Mouse (Mus musculus): ENCODE results near the gene Lrit3. TPM values are rescaled to one million over a fixed set of nuclear protein-coding genes. Genes with fewer than 3 reads are reported as not detected.

The Lrit3 gene
- polyA plus RNA-seq (2011; ENCODE audit: insufficient read depth, insufficient read length, low read depth, missing spikeins) = not detected in 2 replicates

GRCm38 (mm10) chr3:129803765-129804164, at the start of gene Lrit3:
Gene Lrit3, minus strand, starts transcription at chr3:129804030.
- Histone ChIP-seq H3K36me3 (ENCODE audit: control insufficient read depth, insufficient read depth, low read length, poor library complexity, severe bottlenecking) (no peaks in the 10 kb centered on the region), H3K27me3 (ENCODE audit: control insufficient read depth, insufficient read depth, low read length, poor library complexity, severe bottlenecking) (no peaks in the 10 kb centered on the region), H3K9ac (ENCODE audit: low read depth, poor library complexity, severe bottlenecking) (no peak within 1 kb of the TSS), H3K9me3 (replicated peaks; ENCODE audit: control insufficient read depth, insufficient read depth, low read length, poor library complexity, severe bottlenecking) (no peaks in the 10 kb centered on the region), H3K27ac (ENCODE audit: insufficient read depth, low read length) (no peak within 1 kb of the TSS), H3K4me1 (ENCODE audit: control insufficient read depth, insufficient read depth, low read length) (no peaks in the 10 kb centered on the region), H3K4me3 (ENCODE audit: low read depth, low read length) (no peak within 1 kb of the TSS)
- no peak for TF ChIP-seq EP300 (IDR thresholded peaks at IDR 0.05; ENCODE audit: insufficient read depth, low read depth, low read length)

DNA sequence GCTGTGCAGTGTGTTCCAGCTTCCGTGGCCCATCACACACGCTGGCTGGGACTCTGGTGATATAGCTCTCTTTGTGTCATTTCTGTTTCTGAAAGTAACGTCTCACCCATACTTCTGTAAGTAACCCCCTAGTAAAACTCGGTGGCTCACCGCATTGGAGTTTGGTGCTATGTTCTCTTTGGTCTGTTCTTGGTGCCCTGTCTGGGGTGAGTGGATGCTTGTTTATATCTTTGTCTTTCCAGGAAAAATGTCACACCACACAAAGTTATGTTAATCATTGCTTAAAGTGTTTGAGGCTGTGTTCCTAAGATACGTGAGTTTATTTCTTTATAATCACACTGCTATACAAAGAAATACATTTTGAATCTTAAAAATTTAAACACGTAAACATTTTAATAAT, 43.0 kb upstream of the Lrit3 start:
- Histone ChIP-seq H3K4me1 (ENCODE audit: control insufficient read depth, insufficient read depth, low read length) (no peaks in the 10 kb centered on the region), H3K4me3 (ENCODE audit: low read depth, low read length) (no peak overlapping the region), H3K36me3 (ENCODE audit: control insufficient read depth, insufficient read depth, low read length, poor library complexity, severe bottlenecking) (no peaks in the 10 kb centered on the region), H3K9me3 (replicated peaks; ENCODE audit: control insufficient read depth, insufficient read depth, low read length, poor library complexity, severe bottlenecking) (no peaks in the 10 kb centered on the region), H3K27me3 (ENCODE audit: control insufficient read depth, insufficient read depth, low read length, poor library complexity, severe bottlenecking) (no peaks in the 10 kb centered on the region), H3K27ac (ENCODE audit: insufficient read depth, low read length) (no peak overlapping the region), H3K9ac (ENCODE audit: low read depth, poor library complexity, severe bottlenecking) (no peak overlapping the region)
- TF ChIP-seq EP300 (IDR thresholded peaks at IDR 0.05; ENCODE audit: insufficient read depth, low read depth, low read length) = no peak
- TF ChIP-seq POLR2A (IDR thresholded peaks at IDR 0.05; ENCODE audit: insufficient read depth, low read length) = no peak
- TF ChIP-seq CTCF (IDR thresholded peaks at IDR 0.05; ENCODE audit: low read depth, low read length) = no peak

DNA sequence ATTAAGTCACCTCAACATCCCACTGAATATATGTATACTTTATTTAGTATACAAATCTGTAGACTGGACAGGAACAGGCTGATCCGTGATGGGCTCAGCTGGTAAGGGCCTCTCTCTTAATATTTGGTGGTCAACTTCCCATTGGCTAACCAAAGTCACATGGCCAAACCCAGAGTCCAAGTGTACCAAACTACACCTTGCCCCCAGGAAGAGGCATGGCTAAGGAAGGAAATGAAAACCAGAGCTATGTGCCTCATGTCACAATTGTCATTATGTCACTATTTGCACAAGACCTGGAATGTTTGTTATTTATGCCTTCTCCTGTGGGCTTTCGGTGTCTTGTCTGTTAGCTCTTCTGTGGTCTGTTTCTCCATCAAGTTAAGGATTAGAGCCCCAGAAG, 42.0 kb upstream of the Lrit3 start:
- Histone ChIP-seq H3K9ac (ENCODE audit: low read depth, poor library complexity, severe bottlenecking) (no peak overlapping the region), H3K4me1 (ENCODE audit: control insufficient read depth, insufficient read depth, low read length) (no peaks in the 10 kb centered on the region), H3K27ac (ENCODE audit: insufficient read depth, low read length) (no peak overlapping the region), H3K27me3 (ENCODE audit: control insufficient read depth, insufficient read depth, low read length, poor library complexity, severe bottlenecking) (no peaks in the 10 kb centered on the region), H3K4me3 (ENCODE audit: low read depth, low read length) (no peak overlapping the region), H3K9me3 (replicated peaks; ENCODE audit: control insufficient read depth, insufficient read depth, low read length, poor library complexity, severe bottlenecking) (no peaks in the 10 kb centered on the region), H3K36me3 (ENCODE audit: control insufficient read depth, insufficient read depth, low read length, poor library complexity, severe bottlenecking) (no peaks in the 10 kb centered on the region)
- no peak for TF ChIP-seq POLR2A (IDR thresholded peaks at IDR 0.05; ENCODE audit: insufficient read depth, low read length)
- TF ChIP-seq CTCF (IDR thresholded peaks at IDR 0.05; ENCODE audit: low read depth, low read length) = no peak
- TF ChIP-seq EP300 (IDR thresholded peaks at IDR 0.05; ENCODE audit: insufficient read depth, low read depth, low read length) = no peak

DNA sequence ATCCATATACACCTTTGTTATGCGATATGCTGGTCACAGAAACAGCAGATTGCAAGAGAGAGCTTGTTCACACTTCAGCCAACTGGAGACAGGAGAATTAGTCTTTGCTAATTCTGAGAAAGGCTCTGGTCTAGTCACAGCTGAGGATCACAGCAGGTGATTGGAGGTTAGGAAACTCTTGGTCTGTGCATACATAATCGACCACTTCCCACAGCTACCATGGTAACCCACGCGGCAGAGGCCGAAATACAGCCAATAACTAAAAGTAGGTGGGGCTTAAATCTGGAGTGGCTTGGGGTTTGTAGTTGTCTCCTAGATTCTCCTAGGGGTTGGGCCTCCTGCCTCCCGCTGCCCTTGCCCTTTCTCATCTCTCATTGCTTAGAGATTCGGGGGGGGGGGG, 34.2 kb upstream of the Lrit3 start:
- Histone ChIP-seq H3K9me3 (replicated peaks; ENCODE audit: control insufficient read depth, insufficient read depth, low read length, poor library complexity, severe bottlenecking) (no peaks in the 10 kb centered on the region), H3K4me1 (ENCODE audit: control insufficient read depth, insufficient read depth, low read length) (no peaks in the 10 kb centered on the region), H3K9ac (ENCODE audit: low read depth, poor library complexity, severe bottlenecking) (no peak overlapping the region), H3K27me3 (ENCODE audit: control insufficient read depth, insufficient read depth, low read length, poor library complexity, severe bottlenecking) (no peaks in the 10 kb centered on the region), H3K4me3 (ENCODE audit: low read depth, low read length) (no peak overlapping the region), H3K27ac (ENCODE audit: insufficient read depth, low read length) (no peak overlapping the region), H3K36me3 (ENCODE audit: control insufficient read depth, insufficient read depth, low read length, poor library complexity, severe bottlenecking) (no peaks in the 10 kb centered on the region)
- TF ChIP-seq CTCF (IDR thresholded peaks at IDR 0.05; ENCODE audit: low read depth, low read length) (no peak), POLR2A (IDR thresholded peaks at IDR 0.05; ENCODE audit: insufficient read depth, low read length) (no peak), EP300 (IDR thresholded peaks at IDR 0.05; ENCODE audit: insufficient read depth, low read depth, low read length) (no peak)

GRCm38 (mm10) chr3:129836965-129837364, 33.1 kb upstream of the Lrit3 start:
- H3K9me3 ChIP-seq (replicated peaks; ENCODE audit: control insufficient read depth, insufficient read depth, low read length, poor library complexity, severe bottlenecking) = no peaks in the 10 kb centered on the region
- H3K4me1 ChIP-seq (ENCODE audit: control insufficient read depth, insufficient read depth, low read length) = no peaks in the 10 kb centered on the region
- no peak overlapping the region for H3K9ac ChIP-seq (ENCODE audit: low read depth, poor library complexity, severe bottlenecking)
- H3K4me3 ChIP-seq (ENCODE audit: low read depth, low read length) = no peak overlapping the region
- H3K27ac ChIP-seq (ENCODE audit: insufficient read depth, low read length) = no peak overlapping the region
- no peaks in the 10 kb centered on the region for H3K27me3 ChIP-seq (ENCODE audit: control insufficient read depth, insufficient read depth, low read length, poor library complexity, severe bottlenecking)
- H3K36me3 ChIP-seq (ENCODE audit: control insufficient read depth, insufficient read depth, low read length, poor library complexity, severe bottlenecking) = no peaks in the 10 kb centered on the region
- TF ChIP-seq POLR2A (IDR thresholded peaks at IDR 0.05; ENCODE audit: insufficient read depth, low read length) = no peak
- TF ChIP-seq CTCF (IDR thresholded peaks at IDR 0.05; ENCODE audit: low read depth, low read length) = no peak
- no peak for TF ChIP-seq EP300 (IDR thresholded peaks at IDR 0.05; ENCODE audit: insufficient read depth, low read depth, low read length)

- Histone ChIP-seq H3K4me1 (ENCODE audit: control insufficient read depth, insufficient read depth, low read length) (no peaks in the 10 kb centered on the region), H3K4me3 (ENCODE audit: low read depth, low read length) (no peak overlapping the region), H3K36me3 (ENCODE audit: control insufficient read depth, insufficient read depth, low read length, poor library complexity, severe bottlenecking) (no peaks in the 10 kb centered on the region), H3K9ac (ENCODE audit: low read depth, poor library complexity, severe bottlenecking) (no peak overlapping the region), H3K27me3 (ENCODE audit: control insufficient read depth, insufficient read depth, low read length, poor library complexity, severe bottlenecking) (no peaks in the 10 kb centered on the region), H3K27ac (ENCODE audit: insufficient read depth, low read length) (no peak overlapping the region), H3K9me3 (replicated peaks; ENCODE audit: control insufficient read depth, insufficient read depth, low read length, poor library complexity, severe bottlenecking) (no peaks in the 10 kb centered on the region)
- no peak for TF ChIP-seq POLR2A (IDR thresholded peaks at IDR 0.05; ENCODE audit: insufficient read depth, low read length)
- TF ChIP-seq EP300 (IDR thresholded peaks at IDR 0.05; ENCODE audit: insufficient read depth, low read depth, low read length) = no peak
These were observed 32.3 kb upstream of the Lrit3 start for GRCm38 (mm10) chr3:129836051-129836697.
